ENCODE assay signal across 25 mouse cellular contexts in genomic region chrX:163850915-163851599, GRCm38 (mm10). TPM values are rescaled to one million over a fixed set of nuclear protein-coding genes. Genes with fewer than 3 reads are reported as not detected.
DNase-seq lines count a peak whose midpoint lies in the region; ATAC-seq lines count a peak whose summit lies in the region.
"Had no signal": no experiment of that assay in that cellular context is flagged by ENCODE, and none has a peak within 500 bp of the region (broad histone marks: within the 10 kb centered on the region; RNA-seq: fewer than 3 reads in every experiment).

No protein-coding gene starts in this region.

- ATAC-seq in granulocyte monocyte progenitor cell, adult 5-6 weeks (replicated peaks; ENCODE audit: poor library complexity, severe bottlenecking) = peak; percentile 91
- ATAC-seq in megakaryocyte progenitor cell, adult 5-6 weeks (replicated peaks; ENCODE audit: poor library complexity) = peak; percentile 86
- no peak for ATAC-seq in forebrain, embryonic 13.5 days
- ATAC-seq: CD4-positive, CD25-positive, alpha-beta regulatory T cell, adult 4 months; forebrain, embryonic 16.5 days; hindbrain, postnatal 0 days; inflammation-experienced regulatory T-cells, adult 6 months had no signal

- no peak overlapping the region for H3K27ac ChIP-seq in forebrain, embryonic 13.5 days
- H3K27ac ChIP-seq: embryonic facial prominence, embryonic 12.5 days; embryonic facial prominence, embryonic 15.5 days; heart, embryonic 15.5 days; hindbrain, embryonic 14.5 days; hindbrain, postnatal 0 days had no signal

- WGBS in forebrain, embryonic 13.5 days = 85% methylated on average over 4 of the region's 4 CpGs

- no peak overlapping the region for H3K4me2 ChIP-seq in forebrain, embryonic 13.5 days
- H3K4me2 ChIP-seq: embryonic facial prominence, embryonic 12.5 days; embryonic facial prominence, embryonic 15.5 days; heart, embryonic 12.5 days; heart, embryonic 15.5 days; hindbrain, embryonic 14.5 days had no signal

- no peaks in the 10 kb centered on the region for H3K4me1 ChIP-seq in forebrain, embryonic 13.5 days
- H3K4me1 ChIP-seq: embryonic facial prominence, embryonic 12.5 days; embryonic facial prominence, embryonic 15.5 days; heart, embryonic 12.5 days; heart, embryonic 15.5 days had no signal

- H3K36me3 ChIP-seq in forebrain, embryonic 13.5 days (ENCODE audit: poor library complexity, severe bottlenecking) = no peaks in the 10 kb centered on the region
- H3K36me3 ChIP-seq: embryonic facial prominence, embryonic 12.5 days; embryonic facial prominence, embryonic 15.5 days; heart, embryonic 12.5 days; heart, embryonic 15.5 days had no signal

- DNase-seq in lung, postnatal 36 days = peak; percentile 26
- DNase-seq in lung, postnatal 10 days = no peak
- no peak for DNase-seq in layer of hippocampus, adult 9-11 months
- no peak for DNase-seq in urinary bladder, postnatal 25 days (ENCODE audit: low spot score)
- DNase-seq: adrenal gland, adult 2 months; adrenal gland, postnatal 14 days; cerebellum, adult 18-20 months; cerebellum, adult 9-10 months; cerebellum, postnatal 14 days; gastrocnemius, postnatal 14 days; heart, adult 18-20 months; heart, postnatal 10 days; heart, postnatal 36 days had no signal

- H3K9me3 ChIP-seq in forebrain, embryonic 13.5 days (replicated peaks) = no peaks in the 10 kb centered on the region
- H3K9me3 ChIP-seq: embryonic facial prominence, embryonic 12.5 days; embryonic facial prominence, embryonic 15.5 days; heart, embryonic 12.5 days; heart, embryonic 15.5 days had no signal

- no peak overlapping the region for H3K4me3 ChIP-seq in forebrain, embryonic 13.5 days
- H3K4me3 ChIP-seq: embryonic facial prominence, embryonic 12.5 days; embryonic facial prominence, embryonic 15.5 days; heart, embryonic 12.5 days; heart, embryonic 15.5 days had no signal

- H3K27me3 ChIP-seq in forebrain, embryonic 13.5 days = peaks cover 5% of the 10 kb centered on the region; the same call in 1 of the 2 replicates
- H3K27me3 ChIP-seq: embryonic facial prominence, embryonic 15.5 days; heart, embryonic 12.5 days; heart, embryonic 15.5 days had no signal

- H3K9ac ChIP-seq in forebrain, embryonic 13.5 days = no peak overlapping the region
- H3K9ac ChIP-seq: embryonic facial prominence, embryonic 12.5 days; embryonic facial prominence, embryonic 15.5 days; heart, embryonic 12.5 days; heart, embryonic 15.5 days; hindbrain, embryonic 14.5 days had no signal

RNA-seq across cellular contexts. Expression of gene Ap1s2, which starts 57.8 kb away (rescaled TPM):
- 48.8 and 68.5 TPM in 2 replicates for total RNA-seq in granulocyte monocyte progenitor cell, adult 5-6 weeks (2014; fragmentation: Nextera tagmentation)
- total RNA-seq in granulocyte monocyte progenitor cell, adult 5-6 weeks (2017) = 32.0 and 38.7 TPM in 2 replicates
- total RNA-seq in megakaryocyte progenitor cell, adult 5-6 weeks (2015) = 59.0 and 74.5 TPM in 2 replicates
- 35.7 and 37.4 TPM in 2 replicates for total RNA-seq in megakaryocyte progenitor cell, adult 5-6 weeks (2017)
- 77.9 and 81.4 TPM in 2 replicates for polyA plus RNA-seq in forebrain, embryonic 13.5 days (2015; fragmentation: Nextera tagmentation; extraction: Ambion mirVana)
